Mouse (Mus musculus): Measurements from ENCODE around the gene Echdc3. TPM values are rescaled to one million over a fixed set of nuclear protein-coding genes. Genes with fewer than 3 reads are reported as not detected.

The Echdc3 gene
- 2.0 and 3.2 TPM in 2 replicates for polyA plus RNA-seq (2014; fragmentation: Nextera tagmentation; extraction: Ambion mirVana)

DNA sequence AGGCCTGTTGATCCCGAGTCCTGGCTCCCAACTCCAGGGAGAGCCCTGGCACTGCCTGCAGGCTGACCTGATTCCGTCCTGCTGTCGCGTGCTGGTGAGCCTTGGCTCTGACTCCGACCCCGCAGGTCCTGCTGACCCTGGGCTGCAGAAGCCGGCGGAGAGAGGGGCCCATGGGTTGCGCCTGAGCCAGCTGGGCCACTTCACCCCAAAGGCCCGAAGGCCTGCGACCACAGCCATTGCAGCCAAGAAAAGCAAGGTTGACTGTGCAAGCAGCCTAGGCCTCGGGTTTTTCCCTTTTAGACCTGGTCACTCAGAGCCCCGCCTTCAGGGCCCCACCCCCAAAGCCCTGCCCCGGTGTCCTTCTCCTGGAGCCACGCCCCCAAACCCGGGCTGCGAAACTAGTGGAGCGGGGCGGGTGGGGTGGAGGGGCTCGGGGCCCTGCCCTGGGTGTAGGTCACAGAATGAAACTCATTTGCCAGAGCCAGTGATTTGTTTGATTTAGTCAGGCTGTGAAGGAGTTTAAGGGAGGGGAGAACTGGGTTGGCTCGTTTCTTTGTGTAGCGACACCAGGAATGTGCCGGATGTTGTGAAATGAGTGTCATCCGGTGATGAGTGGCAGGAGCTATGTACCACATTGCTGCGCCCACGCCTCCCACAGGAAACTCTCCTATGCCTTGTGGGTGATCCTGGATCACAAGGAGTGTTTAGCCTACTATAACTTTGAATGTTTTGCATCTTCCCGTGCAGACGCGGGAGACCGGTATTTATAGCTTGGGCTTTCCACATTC lies at the start of gene Echdc3:
TSS of gene Echdc3 (minus strand) at position 310 of the 788 bp plus-strand sequence.
- Histone ChIP-seq H3K4me3 (ENCODE audit: low read depth, low read length) (peak within 1 kb of the TSS; percentile 23), H3K27me3 (ENCODE audit: control insufficient read depth, insufficient read depth, low read length) (no peaks in the 10 kb centered on the region), H3K36me3 (replicated peaks; ENCODE audit: control insufficient read depth, insufficient read depth, low read depth, low read length) (no peaks in the 10 kb centered on the region), H3K9me3 (replicated peaks; ENCODE audit: control insufficient read depth, low read length) (no peaks in the 10 kb centered on the region), H3K4me1 (ENCODE audit: control insufficient read depth, insufficient read depth, low read length) (no peaks in the 10 kb centered on the region; the same call in 1 of the 2 replicates), H3K9ac (replicated peaks; ENCODE audit: low read length) (peak within 1 kb of the TSS; percentile 60), H3K27ac (replicated peaks; ENCODE audit: low read depth, low read length) (0 out of 2 replicates have a peak within 1 kb of the TSS, but pooled peaks have one; percentile 0), H3K4me2 (ENCODE audit: low read depth, low read length) (peak within 1 kb of the TSS; percentile 51)
- ATAC-seq (replicated peaks; ENCODE audit: insufficient number of reproducible peaks, low FRiP score, low TSS enrichment, low read depth) (peak; percentile 89), DNase-seq (ENCODE audit: low spot score) (peak; percentile 94)
- WGBS, result under 1% methylated on average over 30 of the region's 30 CpGs

DNA sequence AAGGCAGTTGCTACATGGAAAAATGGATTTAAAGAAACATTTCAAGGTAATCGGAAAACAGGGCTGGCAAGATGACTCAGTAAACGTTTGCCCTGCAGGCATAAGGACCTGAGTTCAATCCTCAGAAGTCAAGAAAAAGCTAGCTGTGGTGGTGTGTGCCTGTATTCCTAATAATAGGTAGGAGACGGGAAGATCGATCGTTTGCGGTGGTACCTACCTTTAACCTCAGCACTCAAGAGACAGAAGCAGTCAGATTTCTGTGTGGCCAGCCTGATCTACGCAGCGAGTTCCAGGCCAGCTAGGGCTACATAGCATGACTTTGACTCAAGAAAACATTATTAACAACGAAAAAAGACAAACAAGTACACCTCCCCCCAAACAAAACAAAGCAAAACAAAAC lies 48.9 kb upstream of the Echdc3 start:
- Histone ChIP-seq H3K36me3 (replicated peaks; ENCODE audit: control insufficient read depth, insufficient read depth, low read depth, low read length) (no peaks in the 10 kb centered on the region), H3K4me1 (ENCODE audit: control insufficient read depth, insufficient read depth, low read length) (no peaks in the 10 kb centered on the region), H3K9me3 (replicated peaks; ENCODE audit: control insufficient read depth, low read length) (no peaks in the 10 kb centered on the region), H3K4me3 (ENCODE audit: low read depth, low read length) (no peak overlapping the region), H3K4me2 (ENCODE audit: low read depth, low read length) (no peak overlapping the region), H3K9ac (replicated peaks; ENCODE audit: low read length) (peak overlapping the region; percentile 1; the same call in 1 of the 2 replicates), H3K27ac (replicated peaks; ENCODE audit: low read depth, low read length) (0 out of 2 replicates have a peak overlapping the region, but pooled peaks have one; percentile 8), H3K27me3 (ENCODE audit: control insufficient read depth, insufficient read depth, low read length) (no peaks in the 10 kb centered on the region)
- ATAC-seq (replicated peaks; ENCODE audit: insufficient number of reproducible peaks, low FRiP score, low TSS enrichment, low read depth) (no peak), DNase-seq (ENCODE audit: low spot score) (no peak)
- WGBS, result 59% methylated on average over 9 of the region's 9 CpGs

DNA sequence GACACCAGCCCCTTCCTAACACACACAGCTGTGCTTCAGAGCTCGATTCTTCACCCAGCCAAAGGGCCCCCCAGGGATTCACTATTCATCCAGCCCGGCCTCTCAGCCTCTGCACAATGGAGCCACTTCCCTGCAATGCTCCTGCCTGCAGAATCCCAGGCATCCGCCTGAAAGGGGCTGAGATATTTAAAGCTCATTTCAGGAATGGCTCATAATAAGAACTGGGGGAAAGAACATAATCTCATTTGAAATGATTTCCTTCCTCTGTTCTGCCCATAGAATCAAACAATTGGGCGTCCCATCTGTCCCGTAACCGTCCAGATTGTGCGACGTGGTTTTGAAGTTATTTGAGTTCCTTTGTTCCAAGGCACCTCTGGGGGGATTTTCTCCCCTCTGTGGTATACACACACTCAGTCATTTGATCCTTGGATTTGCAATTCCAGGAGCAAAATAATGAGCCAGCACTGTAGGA lies 48.4 kb upstream of the Echdc3 start:
- peak; percentile 92 for ATAC-seq (replicated peaks; ENCODE audit: insufficient number of reproducible peaks, low FRiP score, low TSS enrichment, low read depth)
- H3K27me3 ChIP-seq (ENCODE audit: control insufficient read depth, insufficient read depth, low read length), result no peaks in the 10 kb centered on the region
- peak overlapping the region; percentile 1; the same call in 1 of the 2 replicates for H3K9ac ChIP-seq (replicated peaks; ENCODE audit: low read length)
- no peak overlapping the region for H3K4me3 ChIP-seq (ENCODE audit: low read depth, low read length)
- WGBS, result 20% methylated on average over 8 of the region's 8 CpGs
- H3K9me3 ChIP-seq (replicated peaks; ENCODE audit: control insufficient read depth, low read length), result no peaks in the 10 kb centered on the region
- no peaks in the 10 kb centered on the region for H3K4me1 ChIP-seq (ENCODE audit: control insufficient read depth, insufficient read depth, low read length)
- no peak overlapping the region for H3K4me2 ChIP-seq (ENCODE audit: low read depth, low read length)
- 0 out of 2 replicates have a peak overlapping the region, but pooled peaks have one; percentile 8 for H3K27ac ChIP-seq (replicated peaks; ENCODE audit: low read depth, low read length)
- no peaks in the 10 kb centered on the region for H3K36me3 ChIP-seq (replicated peaks; ENCODE audit: control insufficient read depth, insufficient read depth, low read depth, low read length)
- peak; percentile 59 for DNase-seq (ENCODE audit: low spot score)

DNA sequence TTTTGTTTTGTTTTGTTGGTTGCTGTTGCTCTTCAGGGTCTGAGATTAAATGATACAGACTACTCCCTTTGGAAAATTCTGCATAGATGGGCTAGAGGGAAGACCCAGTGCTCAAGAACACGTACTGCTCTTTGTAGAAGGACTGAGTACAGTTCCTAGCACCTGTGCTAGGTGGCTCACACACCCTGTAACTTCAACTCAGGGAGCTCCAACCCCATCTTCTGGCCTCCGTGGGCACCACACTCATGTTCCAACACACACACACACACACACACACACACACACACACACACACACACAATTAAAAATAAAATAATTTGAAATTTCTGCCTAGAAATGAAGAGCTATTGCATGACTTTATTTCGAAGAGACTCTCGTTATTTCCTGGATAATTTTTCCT lies 47.8 kb upstream of the Echdc3 start:
- Histone ChIP-seq H3K4me2 (ENCODE audit: low read depth, low read length) (no peak overlapping the region), H3K27ac (replicated peaks; ENCODE audit: low read depth, low read length) (no peak overlapping the region), H3K4me1 (ENCODE audit: control insufficient read depth, insufficient read depth, low read length) (no peaks in the 10 kb centered on the region), H3K27me3 (ENCODE audit: control insufficient read depth, insufficient read depth, low read length) (no peaks in the 10 kb centered on the region), H3K9me3 (replicated peaks; ENCODE audit: control insufficient read depth, low read length) (no peaks in the 10 kb centered on the region), H3K9ac (replicated peaks; ENCODE audit: low read length) (no peak overlapping the region), H3K36me3 (replicated peaks; ENCODE audit: control insufficient read depth, insufficient read depth, low read depth, low read length) (no peaks in the 10 kb centered on the region), H3K4me3 (ENCODE audit: low read depth, low read length) (no peak overlapping the region)
- DNase-seq (ENCODE audit: low spot score), result no peak
- ATAC-seq (replicated peaks; ENCODE audit: insufficient number of reproducible peaks, low FRiP score, low TSS enrichment, low read depth), result no peak
- 70% methylated on average over 4 of the region's 4 CpGs for WGBS

DNA sequence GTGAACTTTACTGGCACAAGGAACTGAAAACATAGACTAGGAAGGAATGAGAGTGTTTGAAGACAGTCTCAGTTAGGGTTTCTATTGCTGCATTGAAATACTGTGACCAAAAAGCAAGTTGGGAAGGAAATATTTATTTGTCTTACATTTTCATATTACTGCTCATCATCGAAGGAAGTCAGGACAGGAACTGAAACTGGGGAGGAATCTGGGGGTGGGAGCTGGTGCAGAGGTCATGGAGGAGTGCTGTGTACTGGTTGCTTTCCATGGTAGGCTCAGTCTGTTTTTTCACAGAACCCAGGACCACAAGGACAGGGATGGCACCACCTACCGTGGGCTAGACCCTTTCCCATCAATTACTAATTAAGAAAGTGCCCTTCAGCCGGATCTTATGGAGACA lies 46.3 kb upstream of the Echdc3 start:
- 79% methylated on average over 3 of the region's 3 CpGs for WGBS
- no peaks in the 10 kb centered on the region for H3K36me3 ChIP-seq (replicated peaks; ENCODE audit: control insufficient read depth, insufficient read depth, low read depth, low read length)
- no peaks in the 10 kb centered on the region for H3K4me1 ChIP-seq (ENCODE audit: control insufficient read depth, insufficient read depth, low read length)
- DNase-seq (ENCODE audit: low spot score), result no peak
- ATAC-seq (replicated peaks; ENCODE audit: insufficient number of reproducible peaks, low FRiP score, low TSS enrichment, low read depth), result no peak
- H3K9ac ChIP-seq (replicated peaks; ENCODE audit: low read length), result no peak overlapping the region
- H3K27ac ChIP-seq (replicated peaks; ENCODE audit: low read depth, low read length), result no peak overlapping the region
- H3K9me3 ChIP-seq (replicated peaks; ENCODE audit: control insufficient read depth, low read length), result no peaks in the 10 kb centered on the region
- H3K4me3 ChIP-seq (ENCODE audit: low read depth, low read length), result no peak overlapping the region
- H3K27me3 ChIP-seq (ENCODE audit: control insufficient read depth, insufficient read depth, low read length), result no peaks in the 10 kb centered on the region
- no peak overlapping the region for H3K4me2 ChIP-seq (ENCODE audit: low read depth, low read length)

DNA sequence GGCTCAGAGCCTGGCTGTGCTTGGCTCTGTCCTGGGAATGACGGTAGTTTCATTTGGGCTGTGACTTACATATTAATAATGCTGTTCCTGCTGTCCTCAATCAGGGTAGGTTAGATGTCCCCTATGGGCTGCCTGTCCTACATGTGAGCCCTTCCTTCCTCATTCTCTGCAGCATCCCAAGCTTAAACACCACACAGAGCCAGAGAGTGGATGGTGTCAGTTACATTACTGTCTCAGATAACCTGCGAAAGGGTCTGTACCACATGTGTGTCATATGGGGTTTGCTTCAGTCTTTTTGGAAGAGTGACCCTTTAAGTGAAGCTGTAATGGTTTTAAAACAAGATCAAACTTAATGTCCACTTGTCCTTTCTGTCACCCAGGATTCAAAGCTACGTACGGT lies 45.2 kb upstream of the Echdc3 start:
- Histone ChIP-seq H3K9me3 (replicated peaks; ENCODE audit: control insufficient read depth, low read length) (no peaks in the 10 kb centered on the region), H3K36me3 (replicated peaks; ENCODE audit: control insufficient read depth, insufficient read depth, low read depth, low read length) (no peaks in the 10 kb centered on the region), H3K4me2 (ENCODE audit: low read depth, low read length) (no peak overlapping the region), H3K9ac (replicated peaks; ENCODE audit: low read length) (no peak overlapping the region), H3K27me3 (ENCODE audit: control insufficient read depth, insufficient read depth, low read length) (no peaks in the 10 kb centered on the region), H3K4me3 (ENCODE audit: low read depth, low read length) (no peak overlapping the region), H3K4me1 (ENCODE audit: control insufficient read depth, insufficient read depth, low read length) (no peaks in the 10 kb centered on the region), H3K27ac (replicated peaks; ENCODE audit: low read depth, low read length) (no peak overlapping the region)
- ATAC-seq (replicated peaks; ENCODE audit: insufficient number of reproducible peaks, low FRiP score, low TSS enrichment, low read depth) (no peak), DNase-seq (ENCODE audit: low spot score) (no peak)
- 83% methylated on average over 4 of the region's 4 CpGs for WGBS

DNA sequence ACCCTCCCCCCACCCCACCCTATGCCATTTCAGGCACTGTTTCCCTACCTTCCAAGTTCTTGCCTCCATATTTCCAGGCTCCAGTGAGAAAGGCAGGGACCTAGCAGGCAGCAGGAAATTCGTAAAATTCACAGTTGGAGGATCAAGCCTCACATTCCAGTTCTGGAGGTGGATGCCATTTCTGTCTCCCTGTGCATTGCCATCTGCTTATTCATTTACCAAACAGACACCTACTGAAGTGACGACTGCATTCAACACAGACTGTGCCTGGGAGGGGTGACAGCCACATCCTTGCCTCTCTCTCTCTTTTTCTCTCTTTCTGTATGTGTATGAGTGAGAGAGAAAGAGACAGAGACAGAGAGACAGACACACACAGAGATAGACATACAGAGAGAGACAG lies 44.3 kb upstream of the Echdc3 start:
- H3K9ac ChIP-seq (replicated peaks; ENCODE audit: low read length), result no peak overlapping the region
- ATAC-seq (replicated peaks; ENCODE audit: insufficient number of reproducible peaks, low FRiP score, low TSS enrichment, low read depth) (no peak), DNase-seq (ENCODE audit: low spot score) (no peak)
- H3K4me2 ChIP-seq (ENCODE audit: low read depth, low read length), result no peak overlapping the region
- H3K9me3 ChIP-seq (replicated peaks; ENCODE audit: control insufficient read depth, low read length), result no peaks in the 10 kb centered on the region
- 69% methylated on average over 2 of the region's 2 CpGs for WGBS
- H3K4me3 ChIP-seq (ENCODE audit: low read depth, low read length), result no peak overlapping the region
- H3K27ac ChIP-seq (replicated peaks; ENCODE audit: low read depth, low read length), result no peak overlapping the region
- H3K4me1 ChIP-seq (ENCODE audit: control insufficient read depth, insufficient read depth, low read length), result no peaks in the 10 kb centered on the region
- H3K36me3 ChIP-seq (replicated peaks; ENCODE audit: control insufficient read depth, insufficient read depth, low read depth, low read length), result no peaks in the 10 kb centered on the region
- no peaks in the 10 kb centered on the region for H3K27me3 ChIP-seq (ENCODE audit: control insufficient read depth, insufficient read depth, low read length)

All from embryonic facial prominence, embryonic 11.5 days (tissue).